Mouse (Mus musculus): ENCODE results near the gene Tbc1d15. TPM values are rescaled to one million over a fixed set of nuclear protein-coding genes. Genes with fewer than 3 reads are reported as not detected.

The Tbc1d15 gene
- polyA plus RNA-seq, 1 experiment = 198 TPM

DNA sequence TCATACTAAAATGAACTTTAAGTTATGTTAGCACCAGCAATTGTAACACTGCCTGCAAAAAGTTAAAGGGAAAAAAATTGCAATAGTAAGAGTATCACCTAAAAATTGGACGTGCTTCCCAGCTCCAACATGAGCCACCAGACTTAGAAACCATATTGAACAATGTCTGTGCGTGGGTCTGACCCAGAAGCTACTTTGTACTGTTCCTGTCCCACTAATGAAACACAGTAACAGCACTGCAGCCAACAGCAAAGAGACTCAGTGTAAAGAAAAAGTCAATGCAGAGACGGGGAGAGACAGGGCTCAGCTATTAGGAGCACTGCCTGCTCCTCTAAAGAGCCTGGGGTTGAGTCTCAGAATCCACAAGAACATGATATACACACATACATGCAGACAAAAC is 27.4 kb downstream of the Tbc1d15 start:
- no peak overlapping the region for H3K4me3 ChIP-seq (ENCODE audit: low read depth, low read length)
- no peaks in the 10 kb centered on the region for H3K4me1 ChIP-seq (ENCODE audit: control insufficient read depth, insufficient read depth, low read length)
- peaks cover 26% of the 10 kb centered on the region for H3K36me3 ChIP-seq (ENCODE audit: control insufficient read depth, insufficient read depth, low read length, poor library complexity, severe bottlenecking)
- TF ChIP-seq POLR2A (IDR thresholded peaks at IDR 0.05; ENCODE audit: insufficient read depth, low read length) = no peak
- TF ChIP-seq EP300 (IDR thresholded peaks at IDR 0.05; ENCODE audit: insufficient read depth, low read depth, low read length) = no peak
- no peak for TF ChIP-seq CTCF (IDR thresholded peaks at IDR 0.05; ENCODE audit: low read depth, low read length)
- no peaks in the 10 kb centered on the region for H3K27me3 ChIP-seq (ENCODE audit: control insufficient read depth, insufficient read depth, low read length, poor library complexity, severe bottlenecking)
- H3K27ac ChIP-seq (ENCODE audit: insufficient read depth, low read length) = no peak overlapping the region
- H3K9me3 ChIP-seq (replicated peaks; ENCODE audit: control insufficient read depth, insufficient read depth, low read length, poor library complexity, severe bottlenecking) = no peaks in the 10 kb centered on the region
- no peak overlapping the region for H3K9ac ChIP-seq (ENCODE audit: low read depth, poor library complexity, severe bottlenecking)

DNA sequence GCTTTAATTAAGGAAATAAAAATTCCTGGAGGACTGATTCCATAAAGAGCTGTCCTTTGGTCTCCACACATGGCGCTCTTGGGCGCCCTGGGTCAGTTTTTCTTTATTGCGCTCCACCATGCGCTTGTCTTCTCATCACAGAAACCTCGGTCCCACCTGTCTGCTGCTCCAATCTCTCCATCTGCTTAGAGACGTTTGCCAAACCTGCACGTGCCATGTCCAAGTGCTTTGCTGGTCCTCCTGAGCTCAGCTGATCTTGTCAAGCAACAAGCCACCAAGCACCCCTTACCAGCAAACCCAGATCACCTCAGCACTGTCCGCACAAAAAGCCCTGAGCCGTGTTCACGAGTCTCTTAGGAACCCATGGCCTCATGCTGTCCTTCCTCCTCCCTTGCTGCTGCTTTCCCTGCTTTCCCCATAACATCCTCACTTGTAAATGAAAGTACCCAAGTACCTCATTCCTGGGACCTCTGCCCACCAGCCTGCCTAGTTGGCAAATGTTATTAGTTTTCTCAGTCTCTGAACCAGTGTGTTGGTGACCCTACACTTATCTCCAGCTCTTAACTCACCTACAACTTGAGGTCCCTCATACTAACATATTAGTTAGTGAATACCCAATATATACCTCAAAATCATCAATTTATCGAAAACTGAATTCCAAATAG is 38.2 kb downstream of the Tbc1d15 start:
- TF ChIP-seq EP300 (IDR thresholded peaks at IDR 0.05; ENCODE audit: insufficient read depth, low read depth, low read length) (no peak), CTCF (IDR thresholded peaks at IDR 0.05; ENCODE audit: low read depth, low read length) (no peak), POLR2A (IDR thresholded peaks at IDR 0.05; ENCODE audit: insufficient read depth, low read length) (no peak)
- no peaks in the 10 kb centered on the region for H3K9me3 ChIP-seq (replicated peaks; ENCODE audit: control insufficient read depth, insufficient read depth, low read length, poor library complexity, severe bottlenecking)
- H3K27ac ChIP-seq (ENCODE audit: insufficient read depth, low read length) = no peak overlapping the region
- H3K9ac ChIP-seq (ENCODE audit: low read depth, poor library complexity, severe bottlenecking) = no peak overlapping the region
- no peak overlapping the region for H3K4me3 ChIP-seq (ENCODE audit: low read depth, low read length)
- H3K27me3 ChIP-seq (ENCODE audit: control insufficient read depth, insufficient read depth, low read length, poor library complexity, severe bottlenecking) = no peaks in the 10 kb centered on the region
- peaks cover 23% of the 10 kb centered on the region for H3K36me3 ChIP-seq (ENCODE audit: control insufficient read depth, insufficient read depth, low read length, poor library complexity, severe bottlenecking)
- peaks cover 3% of the 10 kb centered on the region for H3K4me1 ChIP-seq (ENCODE audit: control insufficient read depth, insufficient read depth, low read length)

DNA sequence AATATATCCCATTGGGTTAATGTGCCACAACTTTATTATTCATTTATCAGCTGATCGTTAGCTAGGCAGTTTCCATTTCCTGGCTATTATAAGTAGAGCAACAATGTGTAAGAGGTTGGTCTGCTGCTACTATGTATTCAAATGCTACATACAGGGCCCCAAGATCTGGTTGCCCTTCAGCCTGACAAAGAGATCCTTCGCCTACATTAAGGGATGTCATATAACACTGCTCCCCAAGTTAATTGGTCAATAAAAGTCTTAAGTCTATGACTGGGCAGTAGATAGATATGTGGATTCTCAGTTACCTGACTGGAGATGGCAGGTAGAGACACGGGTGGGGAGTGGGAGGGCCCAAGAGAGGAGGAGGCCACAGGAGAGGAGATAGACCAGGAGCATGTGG is 45.4 kb downstream of the Tbc1d15 start:
- no peaks in the 10 kb centered on the region for H3K9me3 ChIP-seq (replicated peaks; ENCODE audit: control insufficient read depth, insufficient read depth, low read length, poor library complexity, severe bottlenecking)
- peaks cover 2% of the 10 kb centered on the region for H3K4me1 ChIP-seq (ENCODE audit: control insufficient read depth, insufficient read depth, low read length)
- no peak overlapping the region for H3K27ac ChIP-seq (ENCODE audit: insufficient read depth, low read length)
- peaks cover 11% of the 10 kb centered on the region for H3K36me3 ChIP-seq (ENCODE audit: control insufficient read depth, insufficient read depth, low read length, poor library complexity, severe bottlenecking)
- no peak overlapping the region for H3K4me3 ChIP-seq (ENCODE audit: low read depth, low read length)
- no peaks in the 10 kb centered on the region for H3K27me3 ChIP-seq (ENCODE audit: control insufficient read depth, insufficient read depth, low read length, poor library complexity, severe bottlenecking)
- no peak for TF ChIP-seq CTCF (IDR thresholded peaks at IDR 0.05; ENCODE audit: low read depth, low read length)
- TF ChIP-seq EP300 (IDR thresholded peaks at IDR 0.05; ENCODE audit: insufficient read depth, low read depth, low read length) = no peak
- H3K9ac ChIP-seq (ENCODE audit: low read depth, poor library complexity, severe bottlenecking) = no peak overlapping the region

DNA sequence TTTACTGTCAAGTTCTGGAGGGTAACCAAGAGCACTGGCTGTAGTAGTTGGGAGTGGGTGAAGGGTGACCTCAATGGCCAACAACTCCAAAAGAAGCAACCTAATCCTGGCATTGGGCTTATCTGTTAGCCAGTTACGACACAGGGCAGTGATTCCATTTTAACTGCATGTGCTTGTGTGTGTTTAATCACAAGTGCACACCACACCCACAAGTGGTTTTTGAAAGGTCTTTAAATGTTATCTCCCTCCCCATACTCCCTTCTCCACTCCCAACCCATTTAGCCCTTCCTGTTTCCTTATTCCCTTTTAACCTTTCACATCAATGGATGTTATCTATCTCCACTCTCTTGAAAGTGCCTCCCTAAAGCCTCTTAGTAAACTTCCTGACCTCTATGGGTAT is 46.0 kb downstream of the Tbc1d15 start:
- Histone ChIP-seq H3K27me3 (ENCODE audit: control insufficient read depth, insufficient read depth, low read length, poor library complexity, severe bottlenecking) (no peaks in the 10 kb centered on the region), H3K4me3 (ENCODE audit: low read depth, low read length) (no peak overlapping the region), H3K9ac (ENCODE audit: low read depth, poor library complexity, severe bottlenecking) (no peak overlapping the region), H3K4me1 (ENCODE audit: control insufficient read depth, insufficient read depth, low read length) (peaks cover 5% of the 10 kb centered on the region), H3K36me3 (ENCODE audit: control insufficient read depth, insufficient read depth, low read length, poor library complexity, severe bottlenecking) (peaks cover 11% of the 10 kb centered on the region), H3K27ac (ENCODE audit: insufficient read depth, low read length) (0 out of 2 replicates have a peak overlapping the region, but pooled peaks have one; percentile 4), H3K9me3 (replicated peaks; ENCODE audit: control insufficient read depth, insufficient read depth, low read length, poor library complexity, severe bottlenecking) (no peaks in the 10 kb centered on the region)
- TF ChIP-seq POLR2A (IDR thresholded peaks at IDR 0.05; ENCODE audit: insufficient read depth, low read length) (no peak), EP300 (IDR thresholded peaks at IDR 0.05; ENCODE audit: insufficient read depth, low read depth, low read length) (no peak), CTCF (IDR thresholded peaks at IDR 0.05; ENCODE audit: low read depth, low read length) (no peak)

DNA sequence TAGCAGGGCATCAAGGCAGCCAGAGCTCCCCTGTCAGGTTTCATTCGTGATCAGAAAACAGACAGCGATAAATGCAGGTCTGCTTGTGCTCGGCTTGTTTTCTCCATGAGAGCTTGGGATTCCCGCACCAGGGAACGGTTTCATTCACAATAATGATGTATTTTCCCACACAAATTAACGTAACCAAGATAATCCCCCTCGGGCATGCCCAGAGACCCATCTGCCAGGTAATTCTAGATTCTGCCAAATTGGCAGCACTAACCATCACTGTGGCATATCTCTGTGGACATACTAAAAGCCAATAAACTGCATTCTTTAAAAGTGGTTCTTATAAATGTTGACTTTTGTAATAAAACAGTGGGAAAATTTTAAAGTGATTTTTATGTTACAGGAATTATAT is 60.1 kb downstream of the Tbc1d15 start:
- H3K36me3 ChIP-seq (ENCODE audit: control insufficient read depth, insufficient read depth, low read length, poor library complexity, severe bottlenecking) = no peaks in the 10 kb centered on the region
- no peak overlapping the region for H3K9ac ChIP-seq (ENCODE audit: low read depth, poor library complexity, severe bottlenecking)
- H3K27ac ChIP-seq (ENCODE audit: insufficient read depth, low read length) = no peak overlapping the region
- TF ChIP-seq CTCF (IDR thresholded peaks at IDR 0.05; ENCODE audit: low read depth, low read length) = no peak
- TF ChIP-seq EP300 (IDR thresholded peaks at IDR 0.05; ENCODE audit: insufficient read depth, low read depth, low read length) = no peak
- no peak for TF ChIP-seq POLR2A (IDR thresholded peaks at IDR 0.05; ENCODE audit: insufficient read depth, low read length)
- H3K4me3 ChIP-seq (ENCODE audit: low read depth, low read length) = no peak overlapping the region
- no peaks in the 10 kb centered on the region for H3K27me3 ChIP-seq (ENCODE audit: control insufficient read depth, insufficient read depth, low read length, poor library complexity, severe bottlenecking)
- no peaks in the 10 kb centered on the region for H3K9me3 ChIP-seq (replicated peaks; ENCODE audit: control insufficient read depth, insufficient read depth, low read length, poor library complexity, severe bottlenecking)
- H3K4me1 ChIP-seq (ENCODE audit: control insufficient read depth, insufficient read depth, low read length) = peaks cover 6% of the 10 kb centered on the region

DNA sequence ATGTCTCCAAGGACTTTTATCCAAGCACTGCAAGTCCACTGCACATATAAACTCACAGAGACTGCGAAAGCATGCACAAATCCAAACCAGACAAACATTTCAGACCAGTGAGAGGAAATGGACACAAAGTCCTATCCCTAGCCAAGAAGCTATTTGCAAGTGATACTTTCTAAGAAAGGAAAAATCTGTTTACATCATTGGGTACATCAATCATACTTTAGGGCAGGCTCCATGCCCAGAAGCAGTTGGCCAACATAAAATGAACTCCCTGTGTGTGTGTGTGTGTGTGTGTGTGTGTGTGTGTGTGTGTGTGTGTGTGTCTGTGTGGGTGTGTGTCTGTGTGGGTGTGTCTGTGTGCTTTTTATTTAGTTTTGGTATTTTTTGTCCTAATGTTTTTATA is 63.9 kb downstream of the Tbc1d15 start:
- TF ChIP-seq EP300 (IDR thresholded peaks at IDR 0.05; ENCODE audit: insufficient read depth, low read depth, low read length) (no peak), POLR2A (IDR thresholded peaks at IDR 0.05; ENCODE audit: insufficient read depth, low read length) (no peak), CTCF (IDR thresholded peaks at IDR 0.05; ENCODE audit: low read depth, low read length) (no peak)

More for the DNA sequence above, 63.9 kb downstream of the Tbc1d15 start:
- no peaks in the 10 kb centered on the region for H3K9me3 ChIP-seq (replicated peaks; ENCODE audit: control insufficient read depth, insufficient read depth, low read length, poor library complexity, severe bottlenecking)
- no peak overlapping the region for H3K4me3 ChIP-seq (ENCODE audit: low read depth, low read length)
- H3K27ac ChIP-seq (ENCODE audit: insufficient read depth, low read length) = no peak overlapping the region
- H3K9ac ChIP-seq (ENCODE audit: low read depth, poor library complexity, severe bottlenecking) = no peak overlapping the region
- no peaks in the 10 kb centered on the region for H3K27me3 ChIP-seq (ENCODE audit: control insufficient read depth, insufficient read depth, low read length, poor library complexity, severe bottlenecking)
- H3K36me3 ChIP-seq (ENCODE audit: control insufficient read depth, insufficient read depth, low read length, poor library complexity, severe bottlenecking) = no peaks in the 10 kb centered on the region
- H3K4me1 ChIP-seq (ENCODE audit: control insufficient read depth, insufficient read depth, low read length) = no peaks in the 10 kb centered on the region

All from ES-Bruce4 (cell line).